Mouse (Mus musculus): Measurements from ENCODE around the gene Cxcl16.

- TF ChIP-seq CTCF (IDR thresholded peaks at IDR 0.05; ENCODE audit: borderline replicate concordance, insufficient read depth, low read depth, low read length), result no peak
- no peak for TF ChIP-seq POLR2A (IDR thresholded peaks at IDR 0.05; ENCODE audit: borderline replicate concordance, insufficient read depth, low read length)
These were observed 40.0 kb upstream of the Cxcl16 start for GRCm38 (mm10) chr11:70499566-70500475.

Data from cerebellum, adult 2 months (tissue).